Mouse (Mus musculus) erythroblast, embryonic 14.5 days (primary cell): ENCODE data around the gene Cacna2d3.

Source experiments
- GATA1 ChIP-seq: IDR thresholded peaks from 2 replicates; pipeline ENCODE4 v1.6.1; 2012; ENCODE audit warnings: low read length, inconsistent platforms, mixed read lengths
- TAL1 ChIP-seq: IDR thresholded peaks from 3 replicates; pipeline ENCODE4 v1.6.1; 2012; ENCODE audit warnings: low read length, inconsistent platforms, mixed read lengths

DNA sequence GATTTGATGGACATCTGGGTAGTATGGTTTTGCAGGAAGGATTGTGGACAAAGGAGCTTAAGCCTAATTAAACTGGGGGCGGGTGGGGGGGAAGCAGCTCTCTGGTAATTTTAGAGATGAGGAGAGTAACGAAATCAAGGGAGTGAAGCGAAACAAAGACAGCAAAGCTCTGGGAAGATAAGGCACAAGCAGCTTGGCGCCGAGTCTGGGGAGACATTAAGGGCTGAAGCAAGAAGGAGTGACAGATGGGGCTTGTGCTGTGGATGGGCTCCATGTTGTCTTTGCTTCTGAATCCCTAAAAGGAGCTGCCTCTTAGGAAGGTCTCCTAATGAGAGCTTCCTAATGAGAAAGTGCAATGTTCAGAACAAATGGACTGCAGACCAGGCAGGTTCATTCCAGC, 219.0 kb downstream of the Cacna2d3 start:
- TF ChIP-seq GATA1, result no peak
- no peak for TF ChIP-seq TAL1
